Comparison of ENCODE assay signal across 8 mouse cellular contexts in the genomic region with DNA sequence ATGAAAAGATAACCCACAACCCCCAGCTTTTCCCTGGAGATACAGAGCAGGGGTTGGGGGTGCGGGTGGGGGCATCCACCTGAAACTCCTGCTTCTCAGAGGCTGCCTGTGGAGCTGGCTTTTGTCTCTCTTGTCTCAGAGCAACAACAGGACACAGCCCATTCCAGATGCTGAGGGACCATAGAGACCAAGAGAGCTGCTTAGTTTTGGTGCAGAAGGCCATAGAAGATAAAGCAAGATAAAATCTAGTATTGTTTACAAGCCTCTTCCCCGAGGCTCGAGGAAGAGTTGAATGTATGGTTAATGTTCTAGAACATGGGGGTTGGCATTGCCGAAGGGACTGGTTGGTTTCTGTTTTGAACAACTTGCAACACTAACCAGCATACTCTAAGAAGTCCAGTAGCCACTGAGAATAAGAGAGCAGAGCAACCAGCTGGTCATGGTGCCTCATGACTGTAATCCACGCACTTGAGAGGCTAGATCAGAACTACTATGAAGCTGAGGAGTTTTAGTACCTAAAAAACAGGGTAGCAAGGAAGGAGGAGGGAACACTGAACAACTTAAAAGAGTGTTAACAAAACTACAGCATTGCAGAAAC. TPM values are rescaled to one million over a fixed set of nuclear protein-coding genes. Genes with fewer than 3 reads are reported as not detected.
DNase-seq lines count a peak whose midpoint lies in the region; ATAC-seq and TF ChIP-seq lines count a peak whose summit lies in the region.

No protein-coding gene starts in this region.

- H3K79me2 ChIP-seq in heart, adult 2 months (replicated peaks; ENCODE audit: control insufficient read depth, insufficient read depth, low read length): peaks cover 4% of the 10 kb centered on the region; the same call in 1 of the 2 replicates

- no peak for TF ChIP-seq EP300 in heart, adult 2 months (IDR thresholded peaks at IDR 0.05; ENCODE audit: insufficient read depth, low read depth, low read length)

- DNase-seq in heart, adult 2 months: no peak
- peak; percentile 57 for DNase-seq in A20 (ENCODE audit: low read depth, low spot score)
- DNase-seq in left cerebral cortex, postnatal 25 days (ENCODE audit: low spot score in 2 of 2): no peak
- DNase-seq in left cerebral cortex, postnatal 4 days: no peak

- H3K9me3 ChIP-seq in heart, embryonic 12.5 days (replicated peaks): no peaks in the 10 kb centered on the region
- no peaks in the 10 kb centered on the region for H3K9me3 ChIP-seq in forebrain, embryonic 13.5 days (replicated peaks)
- no peaks in the 10 kb centered on the region for H3K9me3 ChIP-seq in liver, embryonic 16.5 days (replicated peaks; ENCODE audit: control insufficient read depth, low read length)

- no peak for ATAC-seq in heart, embryonic 12.5 days (ENCODE audit: insufficient number of reproducible peaks, low FRiP score)
- ATAC-seq in forebrain, embryonic 13.5 days: no peak
- ATAC-seq in liver, embryonic 16.5 days (ENCODE audit: low read depth): no peak
- no peak for ATAC-seq in granulocyte monocyte progenitor cell, adult 5-6 weeks (replicated peaks; ENCODE audit: poor library complexity, severe bottlenecking)

- no peaks in the 10 kb centered on the region for H3K27me3 ChIP-seq in heart, embryonic 12.5 days (replicated peaks)
- H3K27me3 ChIP-seq in heart, adult 2 months (ENCODE audit: control insufficient read depth, insufficient read depth, low read length): no peaks in the 10 kb centered on the region
- no peaks in the 10 kb centered on the region for H3K27me3 ChIP-seq in forebrain, embryonic 13.5 days
- H3K27me3 ChIP-seq in liver, embryonic 16.5 days (ENCODE audit: control insufficient read depth, insufficient read depth, low read depth, low read length): no peaks in the 10 kb centered on the region

- intact Hi-C loops in heart, adult 2 months (cut with DNase I): loop anchor here (2.0 to 10.0 kb wide), 3 partner anchors 31 to 1481 kb away; a partner anchor contains a TSS
- intact Hi-C loops in left cerebral cortex, postnatal 25 days (cut with DNase I): no loop called here
- intact Hi-C loops in left cerebral cortex, postnatal 4 days (cut with DNase I): no loop called here

- 0 out of 2 replicates have a peak overlapping the region, but pooled peaks have one; percentile 22 for H3K4me2 ChIP-seq in heart, embryonic 12.5 days
- H3K4me2 ChIP-seq in forebrain, embryonic 13.5 days: peak overlapping the region; percentile 29; the same call in 1 of the 2 replicates
- peak overlapping the region; percentile 91 for H3K4me2 ChIP-seq in liver, embryonic 16.5 days (ENCODE audit: low read depth, low read length)

- no peak overlapping the region for H3K27ac ChIP-seq in heart, embryonic 12.5 days (ENCODE audit: poor library complexity, severe bottlenecking)
- H3K27ac ChIP-seq in heart, adult 2 months: no peak overlapping the region
- H3K27ac ChIP-seq in forebrain, embryonic 13.5 days: no peak overlapping the region
- H3K27ac ChIP-seq in liver, embryonic 16.5 days (ENCODE audit: low read length): peak overlapping the region; percentile 69

- no peak for TF ChIP-seq CTCF in heart, adult 2 months (IDR thresholded peaks at IDR 0.05)

- H3K9ac ChIP-seq in heart, embryonic 12.5 days: no peak overlapping the region
- no peak overlapping the region for H3K9ac ChIP-seq in heart, adult 2 months (ENCODE audit: low read depth, low read length)
- H3K9ac ChIP-seq in forebrain, embryonic 13.5 days: 0 out of 2 replicates have a peak overlapping the region, but pooled peaks have one; percentile 6
- peak overlapping the region; percentile 62 for H3K9ac ChIP-seq in liver, embryonic 16.5 days (ENCODE audit: low read depth, low read length)

- peaks cover 29% of the 10 kb centered on the region for H3K4me1 ChIP-seq in heart, embryonic 12.5 days (replicated peaks)
- H3K4me1 ChIP-seq in heart, adult 2 months (ENCODE audit: control insufficient read depth, insufficient read depth, low read length): peaks cover 10% of the 10 kb centered on the region
- peaks cover 35% of the 10 kb centered on the region for H3K4me1 ChIP-seq in forebrain, embryonic 13.5 days
- peaks cover 28% of the 10 kb centered on the region for H3K4me1 ChIP-seq in liver, embryonic 16.5 days (ENCODE audit: control insufficient read depth, low read depth, low read length)

- no peak for TF ChIP-seq POLR2A in heart, adult 2 months (IDR thresholded peaks at IDR 0.05; ENCODE audit: insufficient read depth, low read depth, low read length)

- H3K4me3 ChIP-seq in heart, embryonic 12.5 days: peak overlapping the region; percentile 6; the same call in 1 of the 2 replicates
- H3K4me3 ChIP-seq in heart, adult 2 months: no peak overlapping the region; the same call in 1 of the 2 replicates
- peak overlapping the region; percentile 98 for H3K4me3 ChIP-seq in forebrain, embryonic 13.5 days
- peak overlapping the region; percentile 42 for H3K4me3 ChIP-seq in liver, embryonic 16.5 days (ENCODE audit: low read depth, low read length)

- WGBS in heart, embryonic 12.5 days: 64% methylated on average over 5 of the region's 5 CpGs
- WGBS in heart, adult 2 months: 59% methylated on average over 5 of the region's 5 CpGs
- 90% methylated on average over 5 of the region's 5 CpGs for WGBS in forebrain, embryonic 13.5 days
- WGBS in liver, embryonic 16.5 days (ENCODE audit: insufficient replicate concordance): 26% methylated on average over 5 of the region's 5 CpGs

- H3K36me3 ChIP-seq in heart, embryonic 12.5 days: peaks cover 11% of the 10 kb centered on the region
- H3K36me3 ChIP-seq in heart, adult 2 months (ENCODE audit: control insufficient read depth, insufficient read depth, low read length): peaks cover 24% of the 10 kb centered on the region
- peaks cover 9% of the 10 kb centered on the region for H3K36me3 ChIP-seq in forebrain, embryonic 13.5 days (ENCODE audit: poor library complexity, severe bottlenecking)
- H3K36me3 ChIP-seq in liver, embryonic 16.5 days (ENCODE audit: control insufficient read depth, insufficient read depth): peaks cover 6% of the 10 kb centered on the region

RNA-seq across cellular contexts. Expression of a gene that starts 1.5 kb away (rescaled TPM):
- 36.9 and 41.4 TPM in 2 replicates for polyA plus RNA-seq in heart, embryonic 12.5 days (2016; fragmentation: Nextera tagmentation; extraction: Ambion mirVana)
- 10 to 100 TPM; 23.8 to 25.2 TPM for total RNA-seq in heart, adult 2 months (2021)
- 20.6 and 37.7 TPM in 2 replicates for polyA plus RNA-seq in heart, adult 2 months (2012; rRNA removed)
- 50.6 and 54.3 TPM in 2 replicates for polyA plus RNA-seq in forebrain, embryonic 13.5 days (2015; fragmentation: Nextera tagmentation; extraction: Ambion mirVana)
- 11.7 and 14.0 TPM in 2 replicates for polyA plus RNA-seq in liver, embryonic 16.5 days (2015; fragmentation: Nextera tagmentation; extraction: Ambion mirVana)
- total RNA-seq in left cerebral cortex, postnatal 25 days (2021): 10 to 100 TPM; 68.8 to 73.5 TPM
- total RNA-seq in granulocyte monocyte progenitor cell, adult 5-6 weeks (2014; fragmentation: Nextera tagmentation): 73.3 and 88.9 TPM in 2 replicates
- 34.5 and 36.4 TPM in 2 replicates for total RNA-seq in granulocyte monocyte progenitor cell, adult 5-6 weeks (2017)
- total RNA-seq in left cerebral cortex, postnatal 4 days (2021): 10 to 100 TPM; 86.5 to 90.9 TPM

RNA-seq across cellular contexts. Expression of a gene that starts 2.4 kb away (rescaled TPM):
- 48.4 and 52.1 TPM in 2 replicates for polyA plus RNA-seq in heart, embryonic 12.5 days (2016; fragmentation: Nextera tagmentation; extraction: Ambion mirVana)
- total RNA-seq in heart, adult 2 months (2021): 10 to 100 TPM; 65.5 to 77.9 TPM
- 45.7 and 74.6 TPM in 2 replicates for polyA plus RNA-seq in heart, adult 2 months (2012; rRNA removed)
- 60.6 and 61.2 TPM in 2 replicates for polyA plus RNA-seq in forebrain, embryonic 13.5 days (2015; fragmentation: Nextera tagmentation; extraction: Ambion mirVana)
- 23.2 and 28.3 TPM in 2 replicates for polyA plus RNA-seq in liver, embryonic 16.5 days (2015; fragmentation: Nextera tagmentation; extraction: Ambion mirVana)
- total RNA-seq in left cerebral cortex, postnatal 25 days (2021): 10 to 100 TPM; 53.7 to 60.0 TPM
- 42.9 and 44.4 TPM in 2 replicates for total RNA-seq in granulocyte monocyte progenitor cell, adult 5-6 weeks (2014; fragmentation: Nextera tagmentation)
- total RNA-seq in granulocyte monocyte progenitor cell, adult 5-6 weeks (2017): 48.7 and 58.9 TPM in 2 replicates
- 10 to 100 TPM; 40.8 to 42.5 TPM for total RNA-seq in left cerebral cortex, postnatal 4 days (2021)

RNA-seq across cellular contexts. Expression of a gene that starts 32.5 kb away (rescaled TPM):
- 17.8 and 20.0 TPM in 2 replicates for polyA plus RNA-seq in heart, embryonic 12.5 days (2016; fragmentation: Nextera tagmentation; extraction: Ambion mirVana)
- total RNA-seq in heart, adult 2 months (2021): 1 to 10 TPM; 5.5 to 5.8 TPM
- polyA plus RNA-seq in heart, adult 2 months (2012; rRNA removed): 13.0 and 19.2 TPM in 2 replicates
- 50.8 and 61.6 TPM in 2 replicates for polyA plus RNA-seq in forebrain, embryonic 13.5 days (2015; fragmentation: Nextera tagmentation; extraction: Ambion mirVana)
- 9.7 and 9.9 TPM in 2 replicates for polyA plus RNA-seq in liver, embryonic 16.5 days (2015; fragmentation: Nextera tagmentation; extraction: Ambion mirVana)
- total RNA-seq in left cerebral cortex, postnatal 25 days (2021): 10 to 100 TPM; 10.7 to 11.5 TPM
- 30.4 and 39.5 TPM in 2 replicates for total RNA-seq in granulocyte monocyte progenitor cell, adult 5-6 weeks (2014; fragmentation: Nextera tagmentation)
- total RNA-seq in granulocyte monocyte progenitor cell, adult 5-6 weeks (2017): 19.9 and 27.1 TPM in 2 replicates
- 10 to 100 TPM; 15.4 to 17.8 TPM for total RNA-seq in left cerebral cortex, postnatal 4 days (2021)

RNA-seq across cellular contexts. Expression of a gene that starts 40.9 kb away (rescaled TPM):
- 0.14 TPM in 1 of 2 replicates, not detected in the other for polyA plus RNA-seq in heart, embryonic 12.5 days (2016; fragmentation: Nextera tagmentation; extraction: Ambion mirVana)
- total RNA-seq in heart, adult 2 months (2021): under 1 TPM; 0.16 to 0.29 TPM
- 0.20 and 1.1 TPM in 2 replicates for polyA plus RNA-seq in heart, adult 2 months (2012; rRNA removed)
- polyA plus RNA-seq in forebrain, embryonic 13.5 days (2015; fragmentation: Nextera tagmentation; extraction: Ambion mirVana): 1.5 and 1.9 TPM in 2 replicates
- not detected in 2 replicates for polyA plus RNA-seq in liver, embryonic 16.5 days (2015; fragmentation: Nextera tagmentation; extraction: Ambion mirVana)
- total RNA-seq in left cerebral cortex, postnatal 25 days (2021): 1 to 10 TPM in 1 of 2 experiments, under 1 TPM in 1; 0.80 to 1.1 TPM
- total RNA-seq in granulocyte monocyte progenitor cell, adult 5-6 weeks (2014; fragmentation: Nextera tagmentation): 1.2 TPM in 1 of 2 replicates, not detected in the other
- not detected in 2 replicates for total RNA-seq in granulocyte monocyte progenitor cell, adult 5-6 weeks (2017)
- 1 to 10 TPM in 1 of 2 experiments, under 1 TPM in 1; 0.87 to 1.9 TPM for total RNA-seq in left cerebral cortex, postnatal 4 days (2021)

RNA-seq across cellular contexts. Expression of a gene that starts 53.4 kb away (rescaled TPM):
- polyA plus RNA-seq in heart, embryonic 12.5 days (2016; fragmentation: Nextera tagmentation; extraction: Ambion mirVana): 13.5 and 15.9 TPM in 2 replicates
- 10 to 100 TPM; 11.3 TPM for total RNA-seq in heart, adult 2 months (2021)
- polyA plus RNA-seq in heart, adult 2 months (2012; rRNA removed): 24.3 and 32.2 TPM in 2 replicates
- 14.3 and 15.5 TPM in 2 replicates for polyA plus RNA-seq in forebrain, embryonic 13.5 days (2015; fragmentation: Nextera tagmentation; extraction: Ambion mirVana)
- 17.0 and 19.6 TPM in 2 replicates for polyA plus RNA-seq in liver, embryonic 16.5 days (2015; fragmentation: Nextera tagmentation; extraction: Ambion mirVana)
- 10 to 100 TPM; 12.2 to 13.9 TPM for total RNA-seq in left cerebral cortex, postnatal 25 days (2021)
- 35.1 and 39.7 TPM in 2 replicates for total RNA-seq in granulocyte monocyte progenitor cell, adult 5-6 weeks (2014; fragmentation: Nextera tagmentation)
- 21.7 and 31.3 TPM in 2 replicates for total RNA-seq in granulocyte monocyte progenitor cell, adult 5-6 weeks (2017)
- 10 to 100 TPM; 14.7 to 17.2 TPM for total RNA-seq in left cerebral cortex, postnatal 4 days (2021)

Comparison
In these comparisons a context has a peak if more than half of its experiments do, and no peak if none do; other contexts are left out.
1. H3K4me2 ChIP-seq: peak in every context shown above with its lines; median percentile 91 in liver, embryonic 16.5 days; 29 in forebrain, embryonic 13.5 days; 22 in heart, embryonic 12.5 days.
2. H3K9ac ChIP-seq: peak in forebrain, embryonic 13.5 days (single experiment) and liver, embryonic 16.5 days (single experiment); none in heart, embryonic 12.5 days (single experiment) and heart, adult 2 months (single experiment).